Mouse (Mus musculus): Measurements from ENCODE around the gene Arhgef17.

GRCm38 (mm10) chr7:100837701-100838100 lies 94.2 kb downstream of the Arhgef17 start:
- no peak for TF ChIP-seq HCFC1 (IDR thresholded peaks at IDR 0.05; ENCODE audit: borderline replicate concordance, insufficient read depth, low read length)
- no peak for TF ChIP-seq ZNF384 (IDR thresholded peaks at IDR 0.05; ENCODE audit: low read depth, low read length)
- no peak for TF ChIP-seq ZC3H11A (IDR thresholded peaks at IDR 0.05; ENCODE audit: borderline replicate concordance, low read depth, low read length)
- no peak for TF ChIP-seq CHD2 (IDR thresholded peaks at IDR 0.05; ENCODE audit: low read depth, low read length)
- no peak for TF ChIP-seq MAFK (IDR thresholded peaks at IDR 0.05; ENCODE audit: insufficient read depth, low read depth, low read length)
